Mouse (Mus musculus): Measurements from ENCODE around the gene Ptrhd1. TPM values are rescaled to one million over a fixed set of nuclear protein-coding genes. Genes with fewer than 3 reads are reported as not detected.

Gene Ptrhd1
- polyA plus RNA-seq (2012): 2.0 and 3.0 TPM in 2 replicates

DNA sequence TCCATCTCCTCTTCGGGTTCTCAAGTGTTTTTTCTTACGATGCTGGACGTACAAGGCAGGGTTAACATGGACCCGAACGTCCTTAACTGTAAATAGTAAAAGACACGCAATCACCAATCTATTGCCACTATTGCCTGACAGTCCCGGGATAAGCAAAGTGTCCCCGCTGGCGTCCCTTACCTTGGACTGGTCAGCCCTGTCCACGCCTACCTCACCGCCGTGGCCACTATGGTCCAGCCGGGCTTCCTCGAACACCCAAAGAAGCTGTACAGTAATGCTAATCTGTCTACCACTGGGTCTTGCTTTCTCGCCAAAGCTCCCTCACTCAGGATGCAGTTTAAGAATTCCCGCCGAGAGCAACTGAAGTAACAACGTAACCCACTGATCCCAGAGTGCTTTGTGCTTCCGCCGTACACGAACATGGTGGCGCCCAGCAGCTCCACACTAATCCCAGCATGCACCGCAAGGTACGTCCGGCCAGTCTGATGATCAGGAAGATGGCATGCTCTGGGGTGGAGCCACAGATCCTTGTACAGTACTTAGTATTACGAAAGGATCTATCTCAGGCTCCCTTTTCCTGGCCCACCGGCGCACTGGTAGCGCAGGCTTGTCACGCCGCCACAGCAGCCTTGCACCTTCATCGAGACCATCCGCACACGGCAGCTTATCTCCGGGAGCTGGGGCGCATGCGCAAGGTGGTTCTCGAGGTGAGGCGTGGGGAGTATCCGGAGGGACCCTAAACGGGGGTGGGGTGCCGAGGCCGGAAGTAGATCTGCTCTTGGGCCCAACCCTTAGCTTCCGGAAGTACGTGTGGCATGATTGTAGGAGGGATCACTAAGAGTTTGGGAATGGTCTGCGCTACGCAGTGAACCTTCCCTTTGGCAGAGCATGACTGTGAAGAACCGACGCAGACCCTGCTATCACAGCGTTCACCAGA, at the start of gene Ptrhd1, which contains the start of gene Cenpo:
Ptrhd1 (plus strand) TSS at position 456 of the 937 bp plus-strand sequence.
Cenpo (minus strand) TSS at position 723 of the 937 bp plus-strand sequence.
- TF ChIP-seq GATA1 (IDR thresholded peaks at IDR 0.05; ENCODE audit: low read length): no peak

DNA sequence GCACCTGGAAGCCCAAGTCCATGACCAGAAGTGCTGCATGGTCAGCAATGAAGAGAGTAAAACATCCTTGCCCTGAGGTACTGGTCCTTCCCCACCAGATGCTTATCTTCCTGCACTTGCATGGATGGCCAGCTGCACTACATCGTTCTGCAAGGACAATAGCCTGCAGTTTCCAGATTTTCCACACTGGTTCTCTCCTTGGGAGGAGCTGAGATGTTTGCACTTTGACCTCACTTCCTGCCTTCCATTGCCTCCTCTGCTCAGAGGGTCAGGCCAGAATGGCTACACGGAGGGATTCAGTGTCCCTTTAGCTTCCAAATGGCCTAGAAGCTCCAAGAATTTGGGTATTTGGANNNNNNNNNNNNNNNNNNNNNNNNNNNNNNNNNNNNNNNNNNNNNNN, 49.2 kb upstream of the Ptrhd1 start:
- no peak for TF ChIP-seq GATA1 (IDR thresholded peaks at IDR 0.05; ENCODE audit: low read length)

DNA sequence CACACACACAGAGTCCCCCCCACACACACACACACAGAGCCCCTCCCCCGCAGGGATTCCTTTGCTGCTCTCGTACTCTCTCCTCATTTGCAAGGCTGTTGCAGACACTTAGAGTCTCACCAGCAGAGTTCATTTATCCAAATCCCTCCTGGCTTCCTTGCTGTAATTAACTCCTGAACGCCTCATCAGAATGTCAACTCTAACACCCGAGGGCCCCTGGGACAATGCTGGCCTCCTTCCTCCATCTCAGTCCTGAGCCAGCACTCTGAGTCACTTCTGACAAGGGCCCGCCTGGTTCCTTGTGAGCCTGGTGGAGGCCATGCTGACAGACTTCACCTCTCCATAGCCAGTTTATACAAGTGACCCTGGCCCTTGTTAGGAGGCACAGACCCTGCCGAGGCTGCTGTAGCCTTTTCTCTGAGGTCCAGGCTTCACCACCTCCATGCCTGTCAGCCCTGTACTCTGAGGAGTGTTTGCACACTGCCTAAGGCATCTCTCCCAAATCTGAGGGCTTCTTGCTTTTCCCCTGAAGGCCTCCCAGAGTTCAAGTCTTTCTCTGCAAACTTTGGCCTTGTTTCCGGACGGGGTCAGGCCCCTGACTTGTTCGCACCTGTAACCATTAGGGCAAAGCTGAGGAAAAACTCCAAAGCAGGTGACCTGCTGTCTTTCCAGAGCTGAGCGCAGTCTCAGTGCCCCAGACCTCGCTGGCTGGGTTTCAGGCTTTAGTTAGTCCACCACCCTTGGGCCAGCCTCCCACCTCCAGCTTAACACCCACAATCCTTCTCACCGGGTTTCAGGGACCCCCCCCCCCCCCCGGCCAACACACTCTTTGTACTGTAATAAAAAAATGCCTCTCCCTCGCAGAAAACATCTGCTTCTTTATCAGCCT, 45.4 kb upstream of the Ptrhd1 start:
- TF ChIP-seq GATA1 (IDR thresholded peaks at IDR 0.05; ENCODE audit: low read length): no peak

DNA sequence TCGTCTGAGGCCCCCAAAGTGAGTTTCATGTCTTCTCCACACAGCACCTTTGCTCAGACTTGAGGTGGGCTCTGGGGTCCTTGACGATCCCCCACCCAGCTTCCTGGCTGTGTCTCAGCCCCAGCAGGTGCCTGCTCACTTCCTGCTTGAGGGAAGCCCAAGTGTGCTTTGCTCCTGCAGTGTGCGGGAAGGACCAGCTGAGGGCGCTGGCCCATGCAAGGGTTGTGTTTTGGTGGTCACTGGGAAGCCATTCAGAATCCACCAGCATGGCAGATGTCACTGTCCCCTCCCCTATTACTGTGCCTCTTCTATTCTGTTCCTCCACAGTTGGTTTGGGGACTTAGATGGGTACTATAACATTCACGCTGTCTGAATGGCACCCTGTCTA, 44.8 kb upstream of the Ptrhd1 start:
- TF ChIP-seq GATA1 (IDR thresholded peaks at IDR 0.05; ENCODE audit: low read length): no peak

DNA sequence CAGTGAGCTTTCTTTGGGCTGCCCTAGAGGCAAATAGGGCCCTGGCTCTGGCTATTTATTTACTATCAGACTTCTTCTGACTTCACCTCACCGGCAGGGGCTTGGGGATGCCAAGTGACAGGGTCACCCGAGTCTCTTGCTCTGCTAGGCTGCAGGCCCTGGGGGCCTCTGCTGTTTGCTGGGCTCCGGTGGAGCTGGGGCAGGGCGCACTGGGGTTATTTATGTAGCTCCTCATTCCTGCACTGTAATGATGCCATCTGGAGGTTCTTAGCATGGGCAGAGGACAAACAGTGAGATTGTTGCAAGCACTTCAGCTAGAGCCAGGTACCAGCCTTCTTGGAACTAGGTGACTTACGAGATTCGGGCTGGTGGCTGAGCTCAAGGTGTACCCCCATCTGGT, 41.3 kb upstream of the Ptrhd1 start:
- no peak for TF ChIP-seq GATA1 (IDR thresholded peaks at IDR 0.05; ENCODE audit: low read length)

DNA sequence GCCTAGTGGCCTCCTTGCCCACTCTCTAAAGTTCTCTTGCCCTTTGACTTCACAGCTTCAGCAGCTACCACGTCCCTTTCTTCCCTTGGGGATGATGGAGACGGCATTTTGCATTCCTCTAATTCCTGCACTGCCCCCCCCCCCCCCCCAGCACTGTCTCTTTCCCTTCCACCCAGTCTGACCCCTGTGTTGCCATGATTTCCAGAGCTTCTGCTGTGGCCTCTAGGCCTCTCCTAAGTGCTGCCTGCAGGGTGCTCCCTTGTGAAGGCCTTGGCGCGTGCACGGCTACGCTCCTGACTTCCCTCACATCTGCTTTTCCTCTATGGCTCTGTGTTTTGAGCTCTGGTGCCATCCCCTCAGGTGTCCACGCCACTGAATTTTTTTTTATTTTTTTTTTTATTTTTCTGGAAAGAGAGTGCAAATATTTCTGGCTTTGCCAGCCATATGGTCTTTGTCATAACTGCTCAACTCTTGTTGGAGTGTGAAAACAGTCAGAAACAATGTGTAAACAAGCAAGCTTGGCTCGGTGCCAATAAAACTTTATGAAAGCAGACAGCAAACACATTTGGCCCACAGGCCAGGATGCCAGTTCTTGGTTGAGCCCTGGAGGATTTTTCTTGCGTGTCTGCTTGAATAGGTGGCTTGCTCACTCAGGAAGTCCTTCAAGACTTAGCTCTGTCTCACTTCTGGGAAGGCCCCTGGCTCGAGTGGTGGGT, 40.6 kb upstream of the Ptrhd1 start:
- TF ChIP-seq GATA1 (IDR thresholded peaks at IDR 0.05; ENCODE audit: low read length): no peak

DNA sequence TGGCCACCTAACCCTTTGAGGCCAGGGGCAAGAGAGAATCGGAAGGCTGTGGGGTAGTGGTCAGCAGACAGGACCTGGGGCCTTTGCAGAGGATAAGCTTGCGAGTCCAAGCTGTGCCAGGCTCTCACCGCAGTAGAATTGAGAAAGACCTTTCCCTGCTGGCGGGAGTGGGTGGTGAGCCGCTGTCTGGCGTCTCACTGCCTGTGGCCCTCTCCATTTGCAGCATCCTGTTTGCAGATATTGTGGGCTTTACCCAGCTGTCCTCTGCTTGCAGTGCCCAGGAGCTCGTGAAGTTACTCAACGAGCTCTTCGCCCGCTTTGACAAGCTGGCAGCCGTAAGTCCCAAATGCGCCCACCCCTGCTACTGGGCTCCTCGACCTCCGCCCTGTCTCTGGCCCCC, 39.2 kb upstream of the Ptrhd1 start:
- TF ChIP-seq GATA1 (IDR thresholded peaks at IDR 0.05; ENCODE audit: low read length): no peak

DNA sequence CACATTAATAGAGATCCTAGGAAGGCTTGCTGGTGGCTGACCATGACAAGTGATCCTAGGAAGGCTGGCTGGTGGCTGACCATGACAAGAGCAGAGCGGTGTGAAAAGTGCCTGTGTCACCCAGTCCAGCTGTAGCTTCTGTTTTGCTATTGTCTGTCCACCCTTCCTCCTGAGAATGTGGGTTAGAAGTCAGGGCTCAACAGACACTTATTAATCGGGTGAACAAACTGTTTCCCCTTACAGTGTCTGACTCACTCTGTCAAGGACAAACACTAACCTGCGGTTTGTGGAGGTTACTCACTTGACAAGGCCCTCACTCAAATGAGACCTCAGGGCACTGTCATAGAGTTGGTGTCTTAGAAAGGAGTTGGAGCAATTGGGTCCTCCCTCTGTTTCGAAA, 35.1 kb upstream of the Ptrhd1 start:
- no peak for TF ChIP-seq GATA1 (IDR thresholded peaks at IDR 0.05; ENCODE audit: low read length)

DNA sequence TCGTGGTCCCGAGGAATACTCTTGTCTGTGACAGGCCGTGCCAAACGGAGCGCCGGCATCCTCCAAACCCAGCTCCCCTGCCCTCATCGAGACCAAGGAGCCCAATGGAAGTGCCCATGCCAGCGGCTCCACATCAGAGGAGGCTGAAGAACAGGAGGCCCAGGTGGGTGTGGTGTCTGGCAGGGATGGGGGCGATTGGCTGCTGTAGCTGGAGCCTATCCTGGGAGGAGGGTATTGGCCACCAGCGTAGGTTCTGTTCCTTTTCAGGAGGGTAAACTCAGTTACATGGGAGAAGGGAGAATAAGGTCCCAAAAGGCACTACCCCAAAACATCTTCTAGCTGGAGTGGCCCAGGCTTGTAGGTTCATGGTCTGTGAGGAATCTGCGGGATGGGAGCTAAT, 34.6 kb upstream of the Ptrhd1 start:
- no peak for TF ChIP-seq GATA1 (IDR thresholded peaks at IDR 0.05; ENCODE audit: low read length)

DNA sequence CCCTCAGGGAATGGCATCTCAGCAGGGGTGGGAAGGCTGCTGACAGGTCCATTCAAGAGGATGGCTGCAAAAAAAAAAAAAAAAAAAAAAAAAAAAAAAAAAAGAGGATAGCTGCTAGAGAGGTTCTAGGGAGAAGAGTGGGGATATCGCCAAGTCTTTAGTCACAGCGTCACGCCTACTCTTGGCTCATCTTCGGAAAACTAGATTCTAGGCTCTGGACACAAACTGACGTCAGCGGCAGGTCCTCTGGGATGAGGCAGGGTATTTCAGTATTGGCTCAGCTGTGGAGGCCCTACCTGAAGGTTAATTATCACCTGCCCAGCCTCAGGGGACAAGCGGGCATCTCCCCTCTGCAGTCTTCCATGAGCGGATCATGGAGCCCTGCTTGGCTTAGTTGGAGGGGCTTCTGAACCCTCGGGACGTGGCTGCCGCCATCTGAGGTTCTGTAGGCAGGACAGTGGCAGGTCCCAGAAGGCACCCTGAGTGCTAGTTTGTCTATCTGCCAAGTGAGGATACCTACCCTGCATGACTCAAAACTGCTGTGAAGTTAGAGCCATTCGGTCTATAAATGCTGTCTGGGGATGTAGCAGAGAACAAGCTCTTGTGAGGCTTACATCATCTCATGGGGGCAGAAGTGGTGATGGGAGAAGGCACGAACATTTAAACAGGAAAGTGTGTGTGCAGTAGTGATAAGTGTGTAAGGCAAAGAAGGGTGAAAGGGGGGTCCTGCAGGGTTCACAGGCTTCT, 32.2 kb upstream of the Ptrhd1 start:
- no peak for TF ChIP-seq GATA1 (IDR thresholded peaks at IDR 0.05; ENCODE audit: low read length)

DNA sequence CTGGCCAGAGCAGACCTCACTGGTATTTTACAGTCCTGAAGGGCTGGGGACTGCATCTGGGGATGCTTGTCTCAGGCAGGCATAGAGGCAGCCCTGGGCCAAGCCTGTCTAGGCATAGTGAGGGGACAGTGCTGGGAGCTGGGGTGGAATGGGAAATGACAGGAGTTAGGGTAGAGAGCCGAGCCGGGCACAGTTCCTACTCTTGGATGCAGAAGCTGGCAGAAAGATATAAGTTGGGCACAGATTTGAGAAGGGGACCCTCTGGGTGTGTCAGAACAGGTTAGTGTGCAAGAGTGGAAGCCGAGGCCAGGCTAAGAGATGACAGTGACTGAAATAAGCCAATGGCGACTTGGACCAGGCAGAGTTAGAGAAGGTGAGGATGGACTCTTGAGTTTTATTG, 31.6 kb upstream of the Ptrhd1 start:
- no peak for TF ChIP-seq GATA1 (IDR thresholded peaks at IDR 0.05; ENCODE audit: low read length)

DNA sequence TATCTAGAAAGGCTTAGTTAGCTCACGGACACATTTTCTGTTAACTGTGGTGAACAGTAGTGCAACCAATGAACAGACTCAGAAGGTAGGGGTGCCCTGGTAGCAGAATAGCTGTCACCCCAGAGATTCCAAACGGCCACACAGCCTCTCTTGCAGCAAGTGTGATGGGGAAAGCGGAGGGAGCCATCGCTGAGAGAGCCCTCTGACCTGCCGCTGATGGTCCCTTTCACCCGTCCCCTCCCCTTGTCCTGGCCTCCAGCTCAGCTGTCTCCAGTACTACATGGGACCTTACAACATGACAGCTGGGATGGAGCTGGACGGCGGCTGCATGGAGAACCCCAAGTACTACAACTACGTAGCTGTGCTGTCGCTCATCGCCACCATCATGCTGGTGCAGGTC, 27.7 kb upstream of the Ptrhd1 start:
- TF ChIP-seq GATA1 (IDR thresholded peaks at IDR 0.05; ENCODE audit: low read length): no peak

DNA sequence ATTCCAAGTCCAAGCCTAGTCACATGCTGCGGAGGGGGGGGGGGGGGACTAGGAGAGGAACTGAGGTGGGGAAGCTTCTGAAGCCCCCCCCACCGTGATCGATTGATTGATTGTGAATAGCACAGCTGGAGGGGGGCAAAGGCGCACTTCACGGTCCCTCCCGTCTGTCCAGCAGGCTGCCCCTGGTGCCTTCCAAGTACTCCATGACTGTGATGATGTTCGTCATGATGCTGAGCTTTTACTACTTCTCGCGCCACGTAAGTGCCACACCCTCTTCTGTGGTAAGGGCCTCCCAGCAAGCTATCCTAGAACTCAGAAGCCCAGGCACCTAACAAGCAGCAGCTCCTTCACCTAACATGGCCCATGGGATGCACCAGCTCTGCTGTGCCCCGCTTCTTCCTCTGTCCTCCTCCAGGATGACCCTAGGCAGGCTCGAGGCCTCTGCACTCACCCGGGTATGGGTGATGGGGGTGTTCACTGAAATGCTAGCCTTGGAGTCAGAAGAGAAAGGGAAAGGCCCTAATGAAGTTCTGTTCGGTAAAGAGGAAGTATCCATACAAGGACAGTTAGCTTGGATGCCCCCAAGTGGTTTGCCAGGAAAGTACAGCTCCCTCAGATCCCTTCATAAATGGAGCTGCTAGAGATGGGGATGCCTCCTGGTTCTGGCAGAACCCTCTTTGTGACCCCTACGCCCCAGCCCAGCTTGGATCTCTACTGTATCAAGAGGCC, 25.3 kb upstream of the Ptrhd1 start:
- TF ChIP-seq GATA1 (IDR thresholded peaks at IDR 0.05; ENCODE audit: low read length): no peak

DNA sequence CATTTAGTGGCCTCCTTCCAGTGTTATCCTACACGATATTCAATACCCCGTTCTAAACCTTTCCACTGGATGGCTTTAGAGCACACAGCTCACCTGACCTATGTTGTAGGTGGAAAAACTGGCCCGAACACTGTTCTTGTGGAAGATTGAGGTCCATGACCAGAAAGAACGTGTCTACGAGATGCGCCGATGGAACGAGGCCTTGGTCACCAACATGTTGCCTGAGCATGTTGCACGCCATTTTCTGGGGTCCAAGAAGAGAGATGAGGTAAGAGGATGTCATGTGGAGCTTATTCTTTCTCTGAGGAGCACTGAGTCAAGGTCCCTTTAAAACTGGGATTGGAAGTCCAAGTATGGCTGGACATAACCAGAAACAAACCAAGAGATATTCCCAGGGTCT, 24.6 kb upstream of the Ptrhd1 start:
- TF ChIP-seq GATA1 (IDR thresholded peaks at IDR 0.05; ENCODE audit: low read length): no peak

All from G1E-ER4 (cell line).